Mouse (Mus musculus) left cerebral cortex, adult 9 months (tissue): ENCODE results near the gene Slc38a7.
A peak's percentile ranks its signal among the peaks of the same experiment; 100 is the strongest.
"Not testable (repeated sequence)": the region's sequence is repeated elsewhere in the genome, so short reads cannot be mapped to it uniquely, and the experiment has no call there.

Experiments used
- DNase-seq, 2 experiments: peaks; one replicate each; pipeline ENCODE4 v3.0.0; 2022; ENCODE audit warnings: low spot score in 2 of 2

Slc38a7 gene

DNA sequence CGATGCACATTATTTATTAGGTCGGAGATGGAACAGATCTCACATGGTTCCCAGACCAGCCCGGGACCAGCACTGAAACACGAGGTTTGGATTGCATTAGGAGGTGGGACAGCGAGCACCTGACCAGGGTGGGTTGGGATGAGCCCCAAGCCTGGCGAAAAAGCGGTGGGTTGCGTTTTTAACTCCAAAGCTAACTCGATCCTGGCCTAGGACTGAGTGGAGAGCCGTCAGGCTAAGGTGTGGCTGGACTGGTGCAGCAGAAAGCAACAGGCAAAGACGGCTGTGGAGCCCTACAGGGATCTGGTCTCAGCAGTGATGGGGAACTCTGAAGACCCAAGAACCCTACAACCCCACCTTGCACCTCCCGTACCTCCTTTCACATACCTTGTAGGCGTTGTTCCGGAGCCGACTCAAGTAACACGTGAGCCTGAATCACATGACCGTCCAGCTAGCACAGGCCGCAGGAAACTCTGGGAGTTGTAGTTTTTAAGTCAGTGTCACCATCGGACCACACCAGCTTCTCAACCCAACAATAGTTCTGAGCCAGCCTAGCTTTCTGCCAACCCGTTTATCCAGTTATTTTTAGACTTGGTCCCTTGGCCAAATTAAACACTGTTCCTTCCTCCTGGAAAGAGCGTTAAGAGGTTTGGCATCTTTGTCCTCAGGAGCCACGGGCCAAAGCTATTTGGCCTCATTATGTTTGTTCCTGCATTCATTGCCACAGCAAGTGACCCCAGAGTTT, at the start of gene Slc38a7:
Gene Slc38a7 (minus strand): TSS at position 438 of the 742 bp plus-strand sequence.
- peak; percentile 74 to 88 for DNase-seq

DNA sequence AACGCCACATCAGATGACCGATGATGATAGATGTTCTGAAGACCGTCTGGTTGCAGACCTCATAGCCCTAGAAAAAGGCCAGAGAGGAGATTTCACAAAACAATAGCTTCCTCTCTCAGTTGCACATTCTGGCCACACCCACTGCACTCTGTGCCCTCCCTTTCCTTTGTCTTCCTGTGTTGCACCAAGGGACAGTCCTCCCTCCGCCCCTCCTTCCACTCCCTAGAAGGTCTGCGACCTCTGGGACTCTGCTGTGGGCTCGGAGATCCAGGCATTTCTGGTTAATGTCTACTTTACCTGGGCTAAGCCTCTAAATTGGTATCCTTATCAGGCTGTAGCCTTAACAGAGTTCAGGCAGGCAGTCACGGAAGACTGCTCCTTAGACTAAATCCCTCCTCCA, 48.5 kb upstream of the Slc38a7 start:
- no peak for DNase-seq

DNA sequence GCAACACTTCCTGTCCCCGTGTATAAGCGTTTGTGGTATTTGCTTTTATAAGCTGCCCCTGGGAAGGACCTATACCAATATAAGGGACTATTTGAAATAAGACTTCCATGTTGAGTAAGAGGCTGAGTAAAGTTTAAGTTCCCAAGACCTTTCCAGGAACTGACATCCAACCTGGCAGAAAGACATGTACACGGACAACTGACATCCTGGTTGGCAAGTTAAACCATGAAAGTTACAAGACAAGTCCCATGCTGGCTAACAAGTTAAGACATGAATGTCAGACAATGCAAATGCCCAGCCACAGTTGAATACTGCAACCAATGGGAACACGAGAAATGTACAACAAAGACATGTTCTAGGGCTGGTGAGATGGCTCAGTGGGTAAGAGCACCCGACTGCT, 40.4 kb upstream of the Slc38a7 start:
- no peak for DNase-seq

- DNase-seq = peak; percentile 69 to 89
Measured at GRCm38 (mm10) chr8:95888285-95889136, 35.2 kb upstream of the Slc38a7 start, which contains the start of gene Got2. Got2 (minus strand) TSS chr8:95888547.

DNA sequence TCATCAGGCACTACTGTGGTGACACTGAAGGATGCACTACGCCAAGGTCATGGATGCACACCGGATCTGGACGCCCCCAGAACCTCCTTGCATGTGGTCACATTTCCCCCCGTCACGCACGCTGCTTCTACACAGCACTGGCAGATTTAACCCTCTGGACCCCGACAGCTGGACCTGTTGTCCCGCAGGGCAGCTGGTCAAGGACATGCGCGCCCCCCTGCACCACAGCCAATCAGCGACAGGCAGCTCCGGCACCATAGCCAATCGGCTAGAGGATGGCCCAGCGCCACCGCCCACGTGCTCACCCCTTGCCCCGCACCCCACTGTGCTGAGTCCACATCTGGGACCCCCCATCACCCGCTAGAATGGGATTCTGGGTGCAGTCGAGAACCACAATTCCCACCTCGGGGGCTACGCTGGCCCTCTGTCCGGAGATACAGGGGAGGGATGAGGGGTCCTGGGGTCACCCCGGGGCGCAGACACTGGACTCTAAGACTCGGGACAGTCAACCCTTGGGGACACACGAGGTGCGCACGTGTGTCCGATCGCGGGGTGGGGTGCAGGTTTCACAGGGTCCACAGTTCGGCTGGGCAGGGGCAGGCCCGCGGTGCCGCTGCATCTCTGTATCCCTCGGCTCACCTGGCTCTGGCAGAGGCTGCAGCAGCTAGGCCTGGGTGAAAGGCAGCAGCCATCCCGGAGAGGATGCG, 34.4 kb upstream of the Slc38a7 start:
- peak; percentile 68 to 86 for DNase-seq

DNA sequence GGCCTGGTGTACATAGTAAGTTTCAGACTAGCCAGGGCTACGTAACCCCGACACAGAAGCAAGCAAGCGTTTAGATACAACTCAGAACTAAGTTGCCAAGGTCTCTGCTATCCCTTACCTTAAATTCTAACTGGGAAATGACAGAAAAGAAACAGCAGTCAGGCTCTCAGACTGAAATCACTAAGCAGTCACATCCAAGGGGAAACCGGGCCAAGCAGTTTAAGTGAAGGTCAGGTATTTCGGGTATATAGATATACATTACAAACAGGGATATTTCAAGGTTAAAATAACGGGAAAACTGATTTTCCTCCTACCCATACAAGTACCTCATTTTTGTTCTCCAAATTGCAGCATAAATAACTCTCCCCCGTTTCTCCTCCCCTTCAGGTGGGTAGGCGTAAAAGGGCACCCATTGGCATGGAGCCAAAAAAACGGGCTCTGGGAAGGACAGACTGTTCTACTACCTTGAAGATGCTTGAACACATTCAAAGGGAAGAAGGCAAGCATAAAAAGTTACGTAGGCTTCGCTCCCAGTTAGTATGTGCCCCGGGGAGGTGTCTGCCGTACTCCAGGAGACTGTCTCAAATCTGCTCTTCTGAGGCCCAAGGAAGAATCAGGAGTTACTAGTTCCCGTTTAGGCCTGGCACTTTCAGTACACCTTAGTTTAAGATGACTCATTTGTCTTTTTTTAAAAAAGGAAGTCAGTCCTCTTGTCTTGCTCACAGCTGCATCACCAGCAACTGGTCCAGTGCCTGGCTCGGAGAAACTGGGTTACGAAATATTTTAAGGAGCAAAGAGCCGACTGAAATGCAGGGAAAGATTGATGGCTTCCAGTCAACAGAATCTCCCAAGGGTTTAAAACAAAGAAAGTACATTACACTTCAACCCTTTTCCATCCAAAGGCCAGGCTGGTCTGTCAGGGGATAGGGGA, 33.6 kb upstream of the Slc38a7 start:
- DNase-seq = peak; percentile 15 to 43

DNA sequence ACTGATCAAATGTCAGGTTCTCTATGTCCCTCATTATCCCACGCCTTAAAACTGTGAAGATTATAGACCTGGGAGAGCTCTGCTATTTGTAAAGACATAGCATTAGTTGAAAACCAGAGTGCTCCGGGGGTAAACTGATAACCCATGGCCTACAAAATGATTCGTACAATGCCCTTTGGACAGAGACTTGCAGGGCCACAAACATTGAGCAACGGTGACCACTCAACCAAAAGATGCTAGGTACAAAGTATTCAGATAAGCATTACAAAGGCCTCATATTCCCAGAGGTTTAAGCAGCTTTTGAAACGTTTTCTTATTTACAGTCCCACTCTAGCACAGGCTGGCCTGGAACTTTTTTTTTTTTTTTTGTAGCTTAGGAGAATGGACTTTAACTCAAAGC, 32.6 kb upstream of the Slc38a7 start:
- DNase-seq = no peak

GRCm38 (mm10) chr8:95885271-95885841, 32.0 kb upstream of the Slc38a7 start:
- DNase-seq = no peak

- DNase-seq = no peak
Measured at GRCm38 (mm10) chr8:95884491-95884890, 31.2 kb upstream of the Slc38a7 start.

GRCm38 (mm10) chr8:95882191-95882590, 28.9 kb upstream of the Slc38a7 start:
- DNase-seq = no peak

- peak in 1 of 2 experiments; percentile 22 for DNase-seq
Measured at GRCm38 (mm10) chr8:95881576-95881975, 28.2 kb upstream of the Slc38a7 start.

DNA sequence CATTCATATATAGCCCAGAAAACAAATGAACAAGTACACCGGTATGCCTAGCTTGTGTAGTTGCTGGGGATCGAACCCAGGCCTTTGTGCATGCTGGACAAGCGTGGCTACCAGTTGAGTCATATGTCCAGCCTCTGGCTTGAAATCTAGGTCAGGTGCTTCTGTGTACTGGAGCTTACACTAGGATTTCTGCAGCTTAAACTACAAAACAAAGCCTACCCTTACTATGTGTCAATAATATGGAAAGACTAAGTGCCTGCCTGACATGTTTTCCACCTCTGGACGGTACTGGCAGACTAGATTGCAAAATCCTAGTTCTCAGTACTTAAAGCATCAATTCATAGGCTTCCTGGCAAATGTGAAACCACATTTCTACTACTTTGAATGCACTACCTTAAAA, 26.5 kb upstream of the Slc38a7 start:
- no peak for DNase-seq

DNA sequence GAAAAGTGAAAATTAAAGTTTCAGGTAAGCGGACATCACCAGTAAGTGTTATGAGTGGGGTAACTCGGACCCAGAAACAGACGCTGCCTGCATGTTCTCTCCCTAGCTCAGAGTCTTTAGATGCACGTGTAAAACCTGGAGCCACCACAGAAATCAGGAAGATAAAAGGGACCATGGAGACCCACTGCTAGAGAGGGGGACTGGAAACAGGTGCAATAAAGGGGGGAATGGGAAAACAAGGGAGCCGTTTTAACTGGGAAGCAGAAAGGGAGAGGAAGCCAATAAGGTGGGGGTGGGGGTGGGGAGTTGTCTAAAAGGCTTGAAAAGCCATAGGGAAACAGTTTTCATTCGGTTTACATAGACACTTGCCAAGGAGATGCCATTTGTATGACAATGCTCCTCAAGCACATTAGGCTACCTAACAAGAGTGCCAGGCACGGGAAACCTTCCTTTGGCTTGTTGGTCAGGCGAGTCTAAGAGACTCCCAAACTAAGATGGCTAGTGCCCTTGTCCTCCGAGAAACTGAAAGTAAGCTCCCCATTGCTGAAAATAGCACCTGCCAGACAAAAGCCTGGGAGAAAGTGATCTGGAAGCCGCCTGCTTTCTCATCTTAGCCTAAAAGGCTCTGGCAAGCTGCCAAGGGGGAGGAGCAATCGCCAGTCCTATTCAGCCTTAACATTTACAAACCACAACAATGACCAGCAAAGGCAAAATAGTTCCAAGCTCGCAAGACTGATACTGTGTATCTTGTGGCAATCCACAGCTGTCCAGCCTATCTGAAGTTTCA, 25.0 kb upstream of the Slc38a7 start:
- no peak for DNase-seq

DNA sequence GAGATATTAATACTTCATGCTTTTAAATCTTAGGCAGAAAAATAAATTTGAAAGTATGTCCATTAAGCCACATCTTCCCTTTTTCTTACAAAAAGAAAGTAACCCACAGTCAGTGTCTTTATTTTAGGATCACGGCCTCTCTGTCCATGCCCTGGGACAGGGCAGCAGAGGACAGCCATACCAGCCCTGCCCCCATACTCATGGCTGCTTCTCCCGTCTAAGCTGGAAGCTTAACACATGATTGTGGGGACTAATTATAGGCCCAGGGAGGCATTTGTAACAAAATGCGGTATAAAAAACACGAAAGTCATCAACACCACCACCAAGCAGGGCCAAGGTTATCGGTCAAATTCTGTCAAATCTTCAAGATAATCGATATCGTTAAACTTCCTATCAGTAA, 21.9 kb upstream of the Slc38a7 start:
- DNase-seq = no peak

GRCm38 (mm10) chr8:95871690-95872089, 18.4 kb upstream of the Slc38a7 start:
- no peak for DNase-seq

DNA sequence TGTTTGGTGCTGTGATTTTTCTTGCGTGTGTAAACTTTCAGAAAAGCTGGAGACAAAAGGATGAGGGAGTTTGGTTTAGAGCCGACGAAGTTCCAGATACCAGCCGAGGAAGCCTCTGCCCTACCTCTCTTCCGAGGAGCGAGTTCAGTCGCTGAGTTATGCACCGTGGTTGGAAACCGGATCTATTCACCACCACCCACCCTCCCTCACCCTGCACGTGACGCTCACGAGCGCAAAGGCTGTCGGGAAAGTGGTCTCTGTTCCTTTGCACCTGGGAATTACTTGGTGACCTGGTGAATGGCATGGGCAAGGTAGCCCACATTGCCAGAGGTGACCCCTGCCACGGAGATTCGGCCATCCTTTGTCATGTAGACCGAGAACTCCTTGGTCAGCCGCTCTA, 11.5 kb upstream of the Slc38a7 start:
- DNase-seq = not testable (repeated sequence)

- not testable (repeated sequence) for DNase-seq
Measured at GRCm38 (mm10) chr8:95863761-95864440, 10.6 kb upstream of the Slc38a7 start.

DNA sequence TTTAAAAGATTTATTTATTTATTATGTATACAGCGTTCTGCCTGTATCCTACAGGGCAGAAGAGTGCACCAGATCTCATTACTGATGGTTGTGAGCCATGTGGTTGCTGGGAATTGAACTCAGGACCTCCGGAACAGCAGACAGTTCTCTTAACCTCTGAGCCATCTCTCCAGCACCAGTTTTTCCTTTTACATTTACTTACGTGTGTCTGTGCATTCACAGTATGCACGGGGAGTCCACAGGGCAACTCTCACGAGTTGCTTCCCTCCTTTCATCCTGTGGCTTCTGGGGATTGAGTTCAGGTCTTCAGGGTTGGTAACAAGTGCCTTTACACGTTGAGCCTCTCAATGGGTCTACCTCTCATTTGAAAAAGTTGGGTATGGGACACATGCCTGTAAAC, 835 bp upstream of the Slc38a7 start:
- no peak for DNase-seq

- no peak for DNase-seq
Measured at GRCm38 (mm10) chr8:95852290-95852689, 1.0 kb downstream of the Slc38a7 start.
